Mouse (Mus musculus): Measurements from ENCODE around the gene Eno2.

Eno2 gene

GRCm38 (mm10) chr6:124740211-124740887, 29.1 kb downstream of the Eno2 start:
- peak; percentile 85 for DNase-seq (ENCODE audit: low read depth, low spot score)

GRCm38 (mm10) chr6:124739231-124739796, 30.2 kb downstream of the Eno2 start:
- no peak for DNase-seq (ENCODE audit: low read depth, low spot score)

GRCm38 (mm10) chr6:124738511-124739023, 30.9 kb downstream of the Eno2 start, which contains the start of gene Ptpn6:
Ptpn6 (minus strand) TSS chr6:124738714.
- DNase-seq (ENCODE audit: low read depth, low spot score): no peak

GRCm38 (mm10) chr6:124737040-124737439, 32.4 kb downstream of the Eno2 start:
- peak; percentile 66 for DNase-seq (ENCODE audit: low read depth, low spot score)

- DNase-seq (ENCODE audit: low read depth, low spot score): no peak
Measured at GRCm38 (mm10) chr6:124734417-124734816, 35.1 kb downstream of the Eno2 start.

GRCm38 (mm10) chr6:124732476-124733370, 36.8 kb downstream of the Eno2 start:
- DNase-seq (ENCODE audit: low read depth, low spot score): no peak

- no peak for DNase-seq (ENCODE audit: low read depth, low spot score)
Measured at GRCm38 (mm10) chr6:124731038-124731437, 38.4 kb downstream of the Eno2 start.

GRCm38 (mm10) chr6:124729850-124730705, 39.4 kb downstream of the Eno2 start:
- DNase-seq (ENCODE audit: low read depth, low spot score): peak; percentile 50

GRCm38 (mm10) chr6:124728621-124729020, 40.9 kb downstream of the Eno2 start:
- no peak for DNase-seq (ENCODE audit: low read depth, low spot score)

GRCm38 (mm10) chr6:124724472-124724871, 45.0 kb downstream of the Eno2 start:
- no peak for DNase-seq (ENCODE audit: low read depth, low spot score)

- no peak for DNase-seq (ENCODE audit: low read depth, low spot score)
Measured at GRCm38 (mm10) chr6:124723541-124723940, 45.9 kb downstream of the Eno2 start.

- no peak for DNase-seq (ENCODE audit: low read depth, low spot score)
Measured at GRCm38 (mm10) chr6:124722876-124723473, 46.5 kb downstream of the Eno2 start.

- no peak for DNase-seq (ENCODE audit: low read depth, low spot score)
Measured at GRCm38 (mm10) chr6:124720904-124721303, 48.6 kb downstream of the Eno2 start.

- no peak for DNase-seq (ENCODE audit: low read depth, low spot score)
Measured at GRCm38 (mm10) chr6:124719354-124719978, 50.0 kb downstream of the Eno2 start.

GRCm38 (mm10) chr6:124718703-124719102, 50.8 kb downstream of the Eno2 start:
- no peak for DNase-seq (ENCODE audit: low read depth, low spot score)

- no peak for DNase-seq (ENCODE audit: low read depth, low spot score)
Measured at GRCm38 (mm10) chr6:124717968-124718367, 51.5 kb downstream of the Eno2 start.

GRCm38 (mm10) chr6:124716864-124717490, 52.5 kb downstream of the Eno2 start:
- peak; percentile 80 for DNase-seq (ENCODE audit: low read depth, low spot score)

GRCm38 (mm10) chr6:124712918-124713317, 56.6 kb downstream of the Eno2 start:
- DNase-seq (ENCODE audit: low read depth, low spot score): no peak

GRCm38 (mm10) chr6:124711824-124712782, 57.4 kb downstream of the Eno2 start, which contains the start of the genes Emg1 and Phb2:
Emg1 (minus strand) TSS chr6:124712178.
Phb2 (plus strand) TSS chr6:124712336.
- DNase-seq (ENCODE audit: low read depth, low spot score): peak; percentile 99
